Mouse (Mus musculus) cerebellum, adult 2 months (tissue): Measurements from ENCODE around the gene Crxos.

Experiments used
- CTCF ChIP-seq: fragments of 200-500 bp; IDR thresholded peaks from 2 replicates; pipeline ENCODE4 v1.5.1; 2011; ENCODE audit warnings: low read depth, mild to moderate bottlenecking, control low read depth, low read length, moderate library complexity, borderline replicate concordance; ENCODE audit not compliant: insufficient read depth
- POLR2A ChIP-seq: fragments of 200-500 bp; IDR thresholded peaks from 2 replicates; pipeline ENCODE4 v1.6.1; 2011; ENCODE audit warnings: low read length, control low read depth, borderline replicate concordance; ENCODE audit not compliant: insufficient read depth

DNA sequence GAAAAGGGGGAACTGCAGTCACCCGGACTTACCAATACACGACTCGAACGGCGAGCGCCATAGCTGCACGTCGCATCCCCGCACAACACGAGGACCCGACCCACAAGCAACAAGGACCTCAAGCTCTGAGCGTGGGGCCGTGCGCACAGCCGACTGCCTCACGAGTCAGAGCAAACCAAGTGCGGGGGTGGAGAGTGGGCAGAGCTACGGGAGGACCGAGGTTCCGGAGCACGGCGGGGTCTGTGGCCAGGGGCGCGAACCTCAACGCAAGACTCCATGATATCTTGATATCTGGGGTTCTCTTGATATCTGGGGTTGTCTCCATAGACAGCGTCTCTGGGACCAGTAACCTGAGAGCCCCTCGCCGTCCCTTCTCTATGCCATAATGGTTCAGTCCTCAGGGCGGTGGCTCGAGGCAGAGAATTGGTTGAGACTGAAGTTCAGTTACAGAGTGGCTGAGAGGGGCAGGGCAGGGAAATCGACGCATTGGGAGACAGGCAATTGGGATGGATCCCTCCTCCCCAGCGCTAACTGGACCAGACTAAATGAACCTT lies 39.9 kb downstream of the Crxos start, which contains the start of gene Selenow:
- TF ChIP-seq CTCF (no peak), POLR2A (peak; percentile 93)
